Mouse (Mus musculus): Measurements from ENCODE around the gene Evc2.

GRCm38 (mm10) chr5:37467646-37468045 is 129.3 kb downstream of the Evc2 start:
- TF ChIP-seq POLR2A (IDR thresholded peaks at IDR 0.05; ENCODE audit: low read depth, low read length) (no peak), CTCF (IDR thresholded peaks at IDR 0.05; ENCODE audit: extremely low read depth, insufficient read depth, insufficient read length, insufficient replicate concordance) (no peak)

All from spleen, adult 2 months (tissue).